Mouse (Mus musculus) embryo, embryonic 11 days (tissue): ENCODE measurements around the gene Cog7.

Source experiments
- DNase-seq: peaks from one replicate; pipeline ENCODE4 v3.0.0-alpha.2; 2015

The Cog7 gene

DNA sequence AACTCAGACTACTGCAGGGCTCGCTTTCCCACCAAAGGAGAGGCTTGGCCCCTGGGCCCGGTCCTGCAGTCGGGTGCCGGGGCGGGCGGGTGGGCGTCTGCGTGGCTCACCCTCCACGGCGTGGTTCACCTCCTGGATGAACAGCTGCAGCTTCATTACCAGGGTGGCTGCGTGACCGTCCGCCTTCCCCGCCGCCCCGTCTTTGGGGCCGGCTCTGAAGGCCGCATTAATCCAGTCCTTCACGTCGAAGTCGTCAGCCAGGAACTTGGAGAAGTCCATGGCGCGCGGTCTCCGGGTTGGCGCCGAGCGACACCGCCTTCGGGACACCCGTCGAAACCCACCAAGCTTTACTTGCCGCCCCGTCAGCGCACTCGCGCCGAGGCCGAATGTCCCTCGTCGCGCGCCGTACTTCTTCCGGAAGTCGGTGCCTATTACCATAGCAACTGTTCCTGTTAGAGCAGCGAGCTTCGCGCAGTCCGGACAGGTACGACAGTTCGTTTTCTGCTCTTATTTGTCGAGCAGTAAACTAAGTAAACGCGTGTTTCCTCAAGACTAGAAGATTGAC lies at the start of gene Cog7:
Gene Cog7 (minus strand): TSS at position 405 of the 565 bp plus-strand sequence.
- peak; percentile 94 for DNase-seq

DNA sequence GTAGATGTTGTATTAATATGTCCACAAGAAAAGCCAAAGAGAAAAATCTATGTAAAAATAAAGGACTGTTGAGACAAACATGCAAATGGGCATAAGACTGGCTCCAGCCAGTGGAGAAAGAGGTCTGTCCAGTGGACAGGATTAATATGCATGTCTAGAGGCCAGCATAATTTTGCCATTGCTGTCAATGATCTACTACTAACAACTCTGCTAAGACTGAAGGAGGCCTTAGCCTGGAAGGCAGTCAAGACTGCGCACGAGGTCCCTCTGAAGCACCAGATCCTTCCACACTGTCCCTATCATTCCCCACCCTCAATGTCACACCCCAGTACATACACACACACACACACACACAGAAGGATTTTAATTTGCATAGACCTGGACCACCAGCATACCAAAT lies 40.6 kb upstream of the Cog7 start:
- no peak for DNase-seq

- peak; percentile 95 for DNase-seq
These were observed 39.3 kb upstream of the Cog7 start, which contains the start of gene Gga2 for GRCm38 (mm10) chr7:122020667-122021354. Gene Gga2, minus strand, starts transcription at chr7:122021222.

DNA sequence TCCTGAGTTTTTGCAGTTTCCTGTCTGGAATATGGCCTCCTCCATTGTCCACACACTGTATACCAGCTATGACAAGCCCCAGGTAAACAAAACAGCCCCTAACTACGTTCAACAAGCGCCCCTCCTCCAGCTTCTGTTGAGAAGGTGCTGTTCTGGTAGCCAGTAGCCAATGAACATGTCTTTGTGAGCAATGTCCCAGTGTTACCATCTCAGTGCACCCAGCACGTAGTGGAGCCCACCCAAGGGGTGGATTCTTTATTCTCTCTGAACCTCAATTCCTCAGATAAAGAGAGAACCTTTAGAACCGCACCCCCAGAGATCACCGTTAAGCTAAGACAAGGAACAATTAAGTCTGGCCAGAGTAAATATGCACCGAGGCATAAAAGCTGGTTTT lies 38.8 kb upstream of the Cog7 start:
- DNase-seq = peak; percentile 44

- DNase-seq = no peak
These were observed 37.5 kb upstream of the Cog7 start for GRCm38 (mm10) chr7:122018978-122019377.

GRCm38 (mm10) chr7:122018247-122018646 lies 36.7 kb upstream of the Cog7 start:
- no peak for DNase-seq

- peak; percentile 56 for DNase-seq
These were observed 34.2 kb upstream of the Cog7 start for GRCm38 (mm10) chr7:122015734-122016133.

DNA sequence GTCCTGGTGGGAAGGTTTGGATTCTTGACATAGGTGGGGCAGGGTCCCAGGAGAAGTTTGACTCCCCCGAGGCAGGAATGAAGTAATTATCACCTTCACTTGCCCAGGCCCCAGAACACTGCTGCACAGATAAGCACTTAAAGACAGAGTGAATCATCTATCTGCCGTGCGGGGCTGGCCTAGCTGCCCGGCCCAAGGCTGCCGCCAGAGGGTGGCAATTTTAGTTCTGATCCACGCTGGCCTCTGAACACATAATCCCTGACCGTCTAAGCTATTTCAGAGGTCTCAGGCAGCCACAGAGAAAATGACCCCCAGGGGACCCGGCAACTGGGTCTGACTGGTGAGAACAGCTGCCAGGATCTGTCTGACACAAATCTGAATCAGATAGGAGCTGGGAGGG lies 33.6 kb upstream of the Cog7 start:
- DNase-seq = peak; percentile 66

GRCm38 (mm10) chr7:122012949-122013348 lies 31.4 kb upstream of the Cog7 start:
- DNase-seq = no peak

DNA sequence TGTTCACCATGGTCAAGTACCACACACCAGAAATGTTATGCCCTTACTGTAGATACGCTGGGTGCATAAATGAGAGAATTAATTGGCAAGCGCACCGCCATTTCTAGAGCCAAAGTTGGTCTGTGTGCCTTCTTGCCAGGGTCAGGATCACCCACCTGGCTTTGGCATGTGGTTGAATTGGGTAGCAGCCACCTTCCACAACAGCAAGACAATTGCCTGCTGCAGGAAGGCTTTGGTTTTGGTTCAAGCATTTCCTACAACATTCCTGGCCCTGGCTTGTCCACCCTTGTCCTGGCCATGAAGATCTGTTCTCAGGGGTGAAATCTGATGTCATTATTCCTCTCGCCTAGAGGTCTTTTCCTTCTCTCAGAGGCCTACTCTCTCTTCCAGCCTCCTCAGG lies 30.9 kb upstream of the Cog7 start:
- no peak for DNase-seq

GRCm38 (mm10) chr7:122000396-122000795 lies 18.9 kb upstream of the Cog7 start:
- no peak for DNase-seq

DNA sequence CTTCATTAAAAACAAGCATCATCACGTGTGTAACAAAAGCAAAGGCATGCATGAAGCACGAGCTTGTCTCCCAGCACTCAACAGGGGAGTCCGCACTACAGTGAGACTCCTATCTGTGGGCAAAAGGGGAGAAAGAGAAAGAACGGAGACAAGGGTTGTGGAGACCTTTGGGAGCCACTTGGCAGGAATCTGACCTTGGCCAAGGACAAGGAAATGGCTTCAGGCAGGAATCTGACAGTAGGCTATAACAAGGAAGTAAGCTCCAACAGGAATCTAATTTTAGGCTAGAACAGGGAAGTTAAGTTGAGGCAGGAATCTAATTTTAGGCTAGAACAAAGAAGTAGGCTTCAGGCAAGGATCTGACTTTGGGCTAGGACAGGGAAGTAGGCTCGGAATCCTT lies 14.4 kb upstream of the Cog7 start:
- DNase-seq = no peak

- DNase-seq = peak; percentile 77
These were observed 6.5 kb downstream of the Cog7 start for GRCm38 (mm10) chr7:121975031-121975430.

DNA sequence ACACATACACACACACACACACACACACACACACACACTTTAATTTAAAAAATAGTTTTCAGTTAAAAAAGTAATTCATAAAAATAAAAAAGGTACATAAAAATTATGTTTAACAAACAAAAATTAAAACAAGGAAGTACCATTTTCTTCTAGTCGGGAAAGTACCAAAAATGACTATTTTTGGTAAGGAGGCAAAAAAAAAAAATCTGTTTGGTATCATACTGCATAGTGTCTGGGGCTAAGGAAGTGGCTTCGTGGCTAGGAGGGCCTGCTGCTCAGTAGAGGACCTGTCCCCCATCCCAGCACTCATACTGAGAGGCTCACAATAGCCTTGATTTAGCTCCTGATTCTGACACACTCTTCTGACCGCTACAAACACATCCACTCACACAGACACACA lies 9.8 kb downstream of the Cog7 start:
- no peak for DNase-seq

DNA sequence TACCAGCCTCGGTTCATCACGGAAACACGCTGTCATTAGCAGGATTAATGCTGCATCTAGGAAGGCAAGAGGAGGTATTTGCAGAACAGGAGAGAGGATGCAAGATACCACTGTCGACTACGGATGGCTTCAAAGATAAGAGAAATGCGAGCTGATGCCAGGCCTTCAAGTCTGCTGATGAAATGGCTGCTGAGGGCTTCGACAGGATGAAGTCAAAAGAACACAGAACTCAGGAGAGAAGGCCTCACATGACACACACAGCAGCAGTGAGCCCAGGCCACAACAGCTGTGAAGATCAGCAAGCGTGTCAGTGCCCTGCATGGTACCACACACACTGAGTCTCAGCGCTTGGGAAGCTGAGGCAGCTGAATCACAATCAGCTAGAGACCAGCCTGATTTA lies 11.3 kb downstream of the Cog7 start:
- no peak for DNase-seq

- DNase-seq = no peak
These were observed 12.7 kb downstream of the Cog7 start for GRCm38 (mm10) chr7:121968816-121969215.

DNA sequence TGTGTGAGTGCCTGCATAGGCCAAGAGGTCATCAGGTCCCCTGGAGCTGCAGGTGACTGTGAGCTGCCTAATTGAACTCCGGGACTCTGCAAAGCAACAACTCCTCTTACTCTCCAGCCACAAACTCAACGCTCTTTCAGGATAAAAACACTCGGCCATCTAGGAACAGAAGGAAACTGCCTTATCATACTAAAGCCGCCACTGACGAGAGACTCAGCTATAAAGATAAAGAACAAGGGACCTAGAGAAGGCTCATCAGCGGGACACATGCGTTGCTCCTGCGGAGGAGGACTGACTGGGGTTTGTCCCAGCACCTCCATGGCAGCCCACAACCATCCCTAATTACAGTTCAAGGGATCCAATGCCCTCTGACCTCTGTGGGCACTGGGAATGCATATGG lies 13.3 kb downstream of the Cog7 start:
- DNase-seq = no peak

DNA sequence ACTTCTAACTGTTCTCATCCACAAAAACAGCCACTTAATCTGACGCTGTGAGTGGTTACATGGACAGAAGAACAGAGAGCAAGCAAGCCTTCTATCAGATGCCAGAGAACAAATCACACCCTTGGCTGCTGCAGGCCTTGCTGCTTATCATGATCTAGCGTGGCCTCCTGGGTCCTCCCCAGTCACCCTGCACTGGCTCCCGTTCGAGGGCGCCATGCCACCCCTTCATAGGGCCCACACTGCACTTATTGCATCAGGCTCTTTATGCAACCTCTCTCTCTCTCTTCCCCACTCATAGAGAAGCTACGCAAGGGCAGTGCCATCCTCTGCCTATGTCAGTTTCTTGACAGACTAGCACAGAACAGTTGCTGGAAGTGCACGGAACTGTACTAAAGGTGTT lies 15.3 kb downstream of the Cog7 start:
- no peak for DNase-seq

DNA sequence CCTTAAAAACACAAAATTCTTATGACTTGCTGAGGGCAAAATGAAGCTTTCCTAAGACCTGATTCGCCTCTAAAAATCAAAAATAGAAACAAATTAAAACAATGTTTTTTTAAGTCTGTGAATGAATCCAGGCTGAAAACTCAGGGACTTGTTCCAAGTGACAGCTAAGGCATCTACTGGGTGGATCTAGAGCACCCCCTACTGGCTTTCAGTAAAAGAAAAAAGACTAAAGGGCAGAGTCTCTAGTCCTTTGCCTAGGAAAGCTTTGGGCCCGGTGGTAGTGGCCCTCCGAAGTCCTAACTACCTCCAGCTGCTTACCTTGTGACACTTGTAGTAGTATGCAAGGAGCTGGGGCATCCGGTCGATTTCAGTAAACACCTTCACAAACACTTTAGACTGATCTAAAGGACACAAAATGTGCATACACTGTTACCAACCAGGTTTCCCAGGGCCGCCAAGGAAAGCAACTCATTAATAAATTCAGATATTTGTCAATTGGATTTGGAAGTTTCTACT lies 17.6 kb downstream of the Cog7 start:
- DNase-seq = peak; percentile 54

DNA sequence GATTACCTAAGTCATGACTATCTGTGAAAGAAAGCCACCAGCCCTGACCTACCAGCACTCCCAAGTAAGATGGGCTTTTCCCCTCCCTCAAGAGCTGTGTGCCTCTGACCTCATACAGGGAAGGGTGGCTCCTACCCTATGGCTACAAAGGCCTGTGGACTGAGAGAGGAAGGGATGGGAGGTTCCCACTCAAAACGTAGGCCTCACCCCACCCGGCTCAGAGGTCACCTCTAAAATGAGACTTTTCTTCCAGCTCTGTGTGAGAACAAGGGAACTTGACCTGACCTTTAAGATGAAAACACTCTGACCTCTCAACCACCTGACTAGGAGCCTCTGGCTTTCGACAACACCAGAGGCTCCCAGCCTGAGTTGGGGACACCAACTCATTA lies 18.9 kb downstream of the Cog7 start:
- DNase-seq = no peak

DNA sequence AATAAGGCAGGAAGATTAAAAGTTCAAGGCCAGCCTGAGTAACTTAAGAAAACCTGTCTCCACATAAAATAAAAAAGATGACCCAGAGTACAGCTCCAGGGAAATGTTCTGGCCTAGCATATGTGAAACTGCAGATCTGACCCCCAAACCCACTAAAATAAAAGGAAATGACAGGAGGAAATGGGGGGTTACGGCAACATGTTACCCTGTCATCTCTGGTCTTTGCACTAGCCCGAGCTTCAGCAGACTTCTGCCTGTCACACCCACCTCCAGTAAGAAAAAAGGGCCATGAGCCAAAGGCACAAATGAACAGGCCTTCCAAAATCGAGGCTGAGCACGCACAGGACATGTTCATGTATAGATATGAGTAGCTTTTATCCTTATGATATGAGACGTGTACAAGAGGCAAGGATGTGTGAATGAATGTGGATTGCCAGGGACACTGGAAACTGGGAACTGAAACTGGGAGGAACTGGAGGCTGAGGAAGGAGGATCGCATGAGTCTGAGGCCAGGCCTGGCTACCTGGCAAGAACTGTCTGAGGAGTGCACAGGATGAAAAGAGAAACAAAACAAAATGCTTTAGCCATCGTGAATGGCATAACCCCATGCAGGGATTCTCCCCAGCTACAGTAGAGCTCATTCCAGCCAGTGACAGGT lies 19.5 kb downstream of the Cog7 start:
- no peak for DNase-seq

DNA sequence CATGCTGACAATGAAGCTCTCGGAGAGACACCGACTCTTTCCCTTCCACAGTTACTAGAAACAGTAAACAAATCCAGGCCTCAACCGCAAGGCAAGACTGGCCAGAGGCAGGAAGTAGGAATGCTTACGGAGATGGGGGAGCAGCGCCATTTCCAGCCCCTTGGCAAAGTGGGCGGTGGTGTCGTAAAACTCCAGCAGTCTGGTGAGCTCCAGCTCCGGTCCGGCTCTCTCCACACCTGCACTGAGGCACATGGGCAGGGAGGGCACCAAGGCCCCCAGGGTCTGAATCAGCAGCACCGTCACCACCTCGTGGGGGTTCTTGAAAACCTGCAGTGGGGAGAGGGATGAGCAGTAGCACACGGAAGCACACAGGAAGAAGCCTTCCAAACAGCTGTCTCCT lies 25.7 kb downstream of the Cog7 start:
- DNase-seq = no peak

GRCm38 (mm10) chr7:121954891-121955669 lies 26.4 kb downstream of the Cog7 start:
- DNase-seq = no peak
